Mouse (Mus musculus) hematopoietic stem cell, adult 5-6 weeks (primary cell): Measurements from ENCODE around the gene Slc38a1. TPM values are rescaled to one million over a fixed set of nuclear protein-coding genes. Genes with fewer than 3 reads are reported as not detected.

Experiments
- ATAC-seq, 2 experiments: fragments of 125-278 bp in 1 of 2; replicated peaks in 1 of 2; 2 replicates each; pipeline ENCODE4 v1.8.0; 2016 to 2017; ENCODE audit warnings: inconsistent platforms in 2 of 2, mild to moderate bottlenecking in 2 of 2, moderate number of reproducible peaks in 2 of 2, low read depth in 1 of 2, moderate TSS enrichment in 1 of 2; ENCODE audit not compliant: low FRiP score in 2 of 2, poor library complexity in 2 of 2, severe bottlenecking in 2 of 2, insufficient read depth in 1 of 2, low TSS enrichment in 1 of 2
- total RNA-seq: library from RNA; stranded (forward); fragments of 172-1452, 232-1000 nt; gene quantifications from 2 replicates; pipeline ENCODE4 v1.2.3, GENCODE M21; 2017

Gene Slc38a1
- total RNA-seq, 1 experiment from 2014 or later = 87.5 TPM

DNA sequence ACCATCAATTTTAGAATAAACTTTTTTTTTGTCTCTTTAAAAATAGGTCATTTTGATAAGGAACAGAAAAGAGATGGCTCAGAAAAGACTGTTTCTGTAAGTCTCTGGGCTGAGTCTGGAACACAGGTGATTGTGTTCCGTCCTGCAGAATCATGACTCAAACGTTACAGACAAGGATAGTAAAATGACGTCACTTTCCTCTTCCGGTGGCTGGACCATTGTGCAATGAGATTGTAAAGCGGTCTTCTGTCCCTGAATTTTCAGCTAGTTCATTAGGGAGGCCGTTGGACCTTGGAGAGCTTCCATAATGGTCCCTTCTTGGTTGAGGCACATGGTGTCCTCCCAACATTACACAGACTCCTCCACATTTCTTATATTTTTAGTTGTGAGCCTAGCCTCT is 27.0 kb upstream of the Slc38a1 start:
- ATAC-seq = no peak

DNA sequence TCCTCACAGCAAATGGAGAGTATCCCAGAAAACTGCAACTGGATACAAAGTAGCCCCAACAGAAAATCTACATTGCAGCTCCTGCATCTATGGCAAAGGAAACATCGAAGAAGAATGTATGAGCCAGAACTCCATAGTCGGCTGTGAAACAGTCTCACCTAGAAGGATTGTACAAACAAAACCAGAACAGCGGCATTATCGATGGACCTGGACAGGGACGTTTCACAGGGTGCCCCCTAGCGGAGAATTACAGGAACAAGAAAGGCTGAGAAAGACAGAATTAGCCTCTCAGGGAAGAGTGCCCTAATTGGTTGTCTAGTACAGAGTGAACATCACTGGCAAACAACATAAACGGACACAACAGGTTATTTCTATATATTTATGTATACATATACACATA is 23.9 kb upstream of the Slc38a1 start:
- peak; percentile 46 to 71; a peak in 2 of 4 replicates for ATAC-seq

DNA sequence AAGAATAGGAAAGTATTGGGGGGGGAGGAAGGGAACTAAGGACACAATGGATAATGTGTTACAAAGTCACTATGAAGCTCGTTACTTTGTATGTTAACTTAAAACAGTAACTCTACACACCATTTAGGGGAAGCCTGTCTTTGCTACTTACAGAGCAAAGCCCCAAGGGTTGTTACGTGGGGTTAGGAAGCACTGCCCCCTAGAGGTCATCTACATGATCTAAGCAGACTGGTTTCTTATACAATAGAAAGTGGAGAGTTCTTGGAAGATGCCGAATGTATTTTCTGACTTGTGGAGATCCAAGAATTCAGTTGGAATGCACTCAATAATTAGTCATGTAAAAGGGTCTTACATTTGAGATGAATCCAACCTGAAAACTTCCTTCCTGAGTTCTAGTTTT is 23.2 kb upstream of the Slc38a1 start:
- peak; percentile 81 to 87; a peak in 3 of 4 replicates for ATAC-seq

DNA sequence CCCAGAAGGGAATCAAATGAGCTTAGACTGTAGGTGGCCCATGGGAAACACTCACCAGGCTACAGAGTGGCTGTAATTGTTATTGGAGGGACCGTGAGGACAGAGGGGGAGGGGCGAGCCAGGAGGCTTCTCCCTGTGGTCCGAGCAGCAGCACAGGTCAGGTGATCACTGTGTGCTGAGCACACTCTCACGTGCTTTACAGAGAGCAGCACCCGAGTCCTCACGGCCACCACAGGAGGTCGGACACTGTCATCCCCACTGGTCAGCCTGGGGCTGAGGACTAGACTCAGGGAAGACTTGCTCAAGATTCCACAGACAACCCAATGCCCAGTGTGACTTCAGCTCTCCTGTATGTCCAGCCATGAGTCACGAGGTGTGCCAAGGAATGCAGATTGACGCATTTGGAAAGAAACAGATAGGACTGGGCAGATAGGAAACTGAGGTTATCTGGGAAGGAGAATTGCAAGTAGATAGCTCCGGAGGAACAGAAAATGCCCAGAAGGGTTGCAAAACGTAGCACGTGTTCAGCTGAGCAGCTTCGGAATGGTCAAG is 18.0 kb upstream of the Slc38a1 start:
- no peak for ATAC-seq

DNA sequence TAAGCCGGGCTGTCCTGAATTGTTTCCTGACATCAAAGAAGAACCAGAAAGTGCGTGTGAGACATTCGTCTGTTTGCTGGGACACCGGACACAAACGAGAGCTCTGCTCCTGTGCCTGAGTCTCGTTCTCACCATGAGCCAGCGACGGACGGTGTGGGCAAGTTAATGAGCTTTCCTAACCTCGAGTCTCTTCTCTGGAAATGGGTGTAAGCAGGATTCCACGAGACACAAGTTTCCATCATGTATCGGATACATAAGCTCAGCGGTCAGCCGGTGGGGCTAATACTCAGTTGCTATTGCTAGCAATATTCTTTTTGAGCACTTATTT is 15.5 kb upstream of the Slc38a1 start:
- no peak for ATAC-seq

DNA sequence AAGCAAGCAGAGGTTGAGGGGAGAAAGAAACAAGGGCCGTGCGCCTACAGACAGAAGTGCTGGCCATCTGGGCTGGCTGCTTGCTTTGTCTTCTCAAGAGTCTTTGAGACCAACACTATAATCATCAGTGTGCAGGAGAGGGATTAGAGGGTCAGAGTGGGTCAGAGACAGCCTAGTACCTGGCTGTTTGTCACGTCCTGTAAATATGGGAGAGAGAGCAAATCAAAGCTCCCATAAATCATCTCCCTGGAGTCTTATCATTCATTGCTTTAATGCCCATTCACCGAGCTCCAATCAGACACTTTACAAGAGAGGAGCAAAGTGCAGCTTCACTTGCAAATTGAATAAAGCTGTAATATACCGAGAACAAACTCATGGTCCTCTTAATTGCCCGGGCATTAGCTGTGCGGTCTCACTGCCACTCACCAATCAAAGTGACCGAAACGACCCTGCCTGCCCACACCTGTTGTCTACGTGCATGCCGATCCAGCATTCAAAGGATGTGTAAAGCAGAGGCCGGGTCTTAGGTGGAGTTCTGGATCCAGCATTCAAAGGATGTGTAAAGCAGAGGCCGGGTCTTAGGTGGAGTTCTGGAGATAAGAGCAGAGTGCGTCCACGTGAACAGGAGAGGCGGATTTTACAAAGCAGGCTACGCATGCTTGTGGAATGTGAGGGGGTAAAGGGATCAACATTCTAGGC is 15.0 kb upstream of the Slc38a1 start:
- ATAC-seq = no peak

DNA sequence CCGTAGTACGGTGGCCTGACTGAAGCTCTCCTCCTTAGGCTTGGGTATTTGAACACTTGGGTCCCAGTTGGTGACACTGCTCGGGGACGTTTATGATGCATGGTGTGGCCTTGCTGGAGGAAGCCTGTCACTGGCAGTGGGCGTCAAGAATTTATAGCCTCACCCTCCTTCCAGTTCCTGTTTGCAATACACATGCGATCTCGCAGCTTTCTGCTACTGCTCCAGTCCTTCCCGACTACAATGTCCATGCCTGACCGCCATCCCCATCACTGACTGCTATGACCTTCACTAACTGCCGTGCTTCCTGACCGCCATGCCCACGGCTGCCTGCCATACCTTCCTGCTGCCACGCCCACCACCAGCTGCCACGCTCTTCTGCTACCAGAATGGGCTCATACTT is 12.8 kb upstream of the Slc38a1 start:
- peak; percentile 81 to 90 for ATAC-seq

DNA sequence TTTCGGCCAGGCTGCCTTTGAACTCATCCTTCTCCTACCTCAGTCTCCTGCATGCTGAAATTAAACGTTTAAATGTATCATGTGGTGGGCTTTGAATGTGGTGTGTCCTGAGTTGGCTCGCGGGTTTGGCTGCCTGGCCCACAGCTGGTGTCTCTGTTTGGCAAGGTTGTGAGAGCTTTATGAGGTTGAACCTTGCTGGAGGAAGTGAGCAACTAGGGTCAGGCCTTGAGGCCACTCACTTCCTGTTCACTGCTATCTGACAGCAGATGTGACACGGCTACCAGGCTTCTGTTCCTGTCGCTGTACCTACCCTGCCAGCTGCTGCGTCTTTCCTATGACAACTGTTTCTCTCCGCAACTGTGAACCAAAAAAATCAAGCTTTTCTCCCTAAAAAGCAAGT is 12.0 kb upstream of the Slc38a1 start:
- peak; percentile 82 to 95 for ATAC-seq

DNA sequence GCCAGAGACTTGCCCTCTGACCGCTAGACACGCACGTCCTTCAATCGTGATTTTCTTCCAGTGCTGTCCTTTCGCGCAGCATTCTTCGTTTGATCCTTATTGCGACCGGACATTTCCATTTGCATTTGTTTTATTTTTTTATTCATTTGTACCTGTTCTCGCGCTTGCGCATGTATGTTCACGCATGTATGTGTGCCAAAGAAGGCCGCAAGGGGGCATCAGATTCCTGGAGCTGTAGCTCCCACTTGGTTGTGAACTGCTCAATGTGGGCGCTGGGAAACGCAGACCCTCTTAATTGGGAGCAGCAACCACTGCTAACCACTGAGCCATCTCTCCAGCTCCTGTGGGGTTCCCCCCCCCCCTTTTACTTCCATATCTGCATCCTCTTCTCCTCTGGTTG is 10.3 kb upstream of the Slc38a1 start:
- no peak for ATAC-seq

DNA sequence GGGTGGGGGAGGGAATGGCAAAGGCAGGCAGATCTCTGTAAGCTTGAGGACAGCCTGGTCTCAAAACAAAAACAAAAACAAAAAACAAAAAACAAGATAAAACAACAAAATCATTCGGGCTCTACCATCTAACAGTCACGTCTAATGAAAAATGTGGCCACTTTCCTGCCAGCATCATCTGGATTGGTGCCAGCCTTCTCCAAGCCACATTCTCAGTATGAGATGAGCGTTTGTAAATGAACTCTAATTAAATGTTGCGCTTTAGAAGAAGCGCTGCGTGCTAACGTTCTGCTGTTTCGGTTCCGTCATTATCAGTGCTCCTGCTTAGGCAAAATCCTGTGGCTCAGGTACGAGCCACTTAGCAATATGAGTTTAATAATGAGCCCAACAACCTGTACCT is 9.8 kb upstream of the Slc38a1 start:
- no peak for ATAC-seq

DNA sequence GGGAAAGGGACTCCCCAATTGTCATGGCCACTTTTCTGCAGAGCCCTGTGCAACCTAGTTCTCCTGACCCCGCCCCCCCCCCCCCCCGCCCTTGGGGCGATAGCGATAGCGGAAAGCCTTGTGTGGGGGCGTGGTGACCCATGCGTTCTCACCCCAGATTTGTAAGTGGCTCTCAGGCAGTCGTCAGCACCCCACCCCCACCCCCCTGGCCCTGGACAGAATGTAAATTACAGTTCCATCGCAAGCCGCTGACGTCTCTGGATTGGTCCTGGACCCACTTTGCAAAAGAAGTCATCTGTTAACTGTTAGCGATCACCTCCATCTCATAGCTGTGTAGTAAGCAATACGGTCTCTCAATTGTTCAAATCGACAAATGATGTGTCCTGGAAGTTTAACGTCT is 4.7 kb upstream of the Slc38a1 start:
- no peak for ATAC-seq

DNA sequence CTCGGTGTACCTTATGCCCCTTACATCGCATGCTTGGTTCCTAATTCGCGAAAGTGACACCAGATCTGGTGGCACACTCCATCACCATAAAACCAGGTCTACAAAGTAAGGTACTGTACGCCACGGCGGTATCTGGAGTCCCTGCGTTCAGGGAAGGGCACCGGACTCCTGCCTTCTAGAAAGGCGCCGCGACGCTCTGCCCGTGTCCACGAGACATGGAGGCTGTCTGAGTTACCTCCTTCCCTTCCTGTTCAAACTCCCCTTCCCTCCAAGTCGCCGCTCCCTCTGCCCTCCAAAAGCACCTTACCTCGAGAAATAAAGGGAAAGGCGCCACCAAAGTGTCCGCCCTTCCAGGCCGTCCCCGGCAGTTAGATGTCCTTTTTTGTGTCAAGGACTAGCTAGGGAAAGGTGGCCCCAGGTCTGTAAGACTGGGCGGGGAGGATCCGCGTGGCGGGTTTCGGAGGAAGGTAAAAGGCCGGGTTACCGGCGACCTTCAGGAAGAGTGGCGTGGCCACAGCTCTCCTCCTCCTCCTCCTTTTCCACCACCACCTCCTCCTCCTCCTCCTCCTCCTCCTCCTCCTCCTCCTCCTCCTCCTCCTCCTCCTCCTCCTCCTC is 785 bp downstream of the Slc38a1 start:
- ATAC-seq = no peak

DNA sequence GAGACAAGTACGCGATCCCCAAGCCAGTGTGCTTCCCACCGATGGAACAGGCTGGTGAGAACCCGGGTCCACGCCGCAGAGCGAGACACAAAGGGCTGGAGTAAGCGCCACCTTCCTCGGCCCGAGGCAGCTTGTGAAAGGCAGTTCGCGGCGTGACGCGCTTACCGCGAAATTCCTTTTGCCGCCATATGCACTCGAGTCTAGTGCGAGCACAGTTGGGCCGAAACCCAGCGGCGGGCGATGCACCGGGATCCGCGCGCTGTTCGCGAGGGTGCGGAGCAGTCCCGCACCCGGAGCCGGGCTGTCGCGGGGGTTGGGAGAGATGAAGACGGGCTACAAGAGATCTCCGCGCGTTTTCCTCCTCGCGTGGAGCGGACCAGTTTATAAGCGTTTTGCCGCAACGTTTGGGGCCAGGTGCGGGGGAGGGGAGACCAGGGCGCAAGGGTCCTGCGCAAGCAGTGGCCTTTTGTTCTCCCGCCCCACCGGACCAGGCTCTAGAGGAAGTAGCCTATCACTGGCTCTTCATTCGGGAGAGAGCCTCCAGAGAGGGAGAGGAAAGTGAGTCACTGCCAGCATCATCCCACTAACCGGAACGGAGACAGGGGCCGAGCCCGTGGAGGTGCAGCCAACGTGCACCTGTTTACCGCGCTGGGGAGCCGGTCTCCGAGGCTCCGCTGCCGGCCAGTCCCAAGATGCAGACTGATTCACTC is 1.4 kb downstream of the Slc38a1 start:
- ATAC-seq = peak; percentile 20 to 34; a peak in 2 of 4 replicates

DNA sequence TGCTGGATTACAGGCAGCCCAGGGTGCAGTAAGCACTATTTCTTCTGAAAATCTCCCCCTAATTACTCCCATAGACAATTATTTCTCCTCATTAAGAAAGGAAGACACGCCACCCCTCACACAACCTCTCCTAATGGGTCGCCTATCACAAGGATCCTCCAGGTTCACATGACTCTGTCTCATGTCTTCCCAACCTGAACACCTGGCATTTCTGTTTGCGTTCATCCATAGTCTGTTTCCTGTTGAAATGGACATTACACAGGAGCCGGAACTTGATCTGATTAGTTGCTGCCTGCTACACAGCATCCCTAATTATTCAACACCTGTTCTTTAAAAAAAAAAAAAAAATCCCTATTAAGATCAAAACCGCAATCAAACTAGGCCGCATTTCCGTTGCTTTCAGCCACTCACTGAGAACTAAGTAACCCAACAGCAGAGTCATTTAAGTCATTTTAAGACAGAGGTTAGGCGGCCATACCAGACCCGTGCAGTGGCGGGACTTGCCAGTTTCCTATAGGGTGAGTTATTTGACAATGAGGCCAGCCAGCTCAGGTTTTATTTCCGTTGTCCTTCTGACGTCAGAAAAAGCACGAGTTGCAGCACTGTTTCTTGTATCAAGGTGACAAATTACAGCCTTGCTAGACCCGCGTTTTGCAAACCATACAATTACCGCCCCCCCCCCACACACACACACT is 2.3 kb downstream of the Slc38a1 start:
- peak; percentile 15 to 28; a peak in 3 of 4 replicates for ATAC-seq

DNA sequence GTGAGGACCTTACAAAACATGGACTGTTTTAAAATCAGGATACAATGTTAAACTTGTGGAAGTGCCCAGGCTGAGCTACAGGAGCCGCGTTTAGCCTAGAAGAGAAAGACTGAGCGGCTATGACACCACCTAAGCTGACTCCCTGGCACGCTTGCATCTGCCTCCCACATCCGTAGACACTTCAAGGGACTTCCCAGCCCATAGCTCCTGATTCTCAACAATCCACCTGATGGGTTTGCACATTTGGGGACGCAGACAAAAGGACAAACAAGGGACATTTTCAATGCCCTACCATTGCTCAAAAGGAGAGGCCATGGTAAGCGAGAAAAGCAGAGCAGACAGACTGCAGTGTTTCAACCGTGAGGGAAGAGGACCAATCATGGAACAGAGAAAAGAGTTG is 3.1 kb downstream of the Slc38a1 start:
- no peak for ATAC-seq

DNA sequence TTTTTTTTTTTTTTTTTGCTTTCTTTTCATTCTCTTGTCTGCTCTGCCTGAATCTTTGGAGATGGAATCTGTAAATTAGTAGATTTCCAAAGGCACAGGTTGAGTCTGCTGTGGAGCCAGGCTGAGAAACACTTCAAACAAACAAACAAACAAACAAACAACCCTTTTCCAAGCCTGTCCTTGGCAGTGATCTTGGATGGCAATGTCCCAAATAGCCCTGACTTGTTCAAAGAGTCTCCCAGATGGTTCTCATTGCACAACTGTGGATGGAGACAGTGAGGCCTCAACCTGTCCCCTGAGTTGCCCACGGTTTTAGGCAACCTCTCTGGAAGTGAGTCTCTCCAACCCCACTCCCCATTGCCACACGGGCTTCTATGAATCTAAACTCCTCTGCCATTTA is 4.1 kb downstream of the Slc38a1 start:
- no peak for ATAC-seq

DNA sequence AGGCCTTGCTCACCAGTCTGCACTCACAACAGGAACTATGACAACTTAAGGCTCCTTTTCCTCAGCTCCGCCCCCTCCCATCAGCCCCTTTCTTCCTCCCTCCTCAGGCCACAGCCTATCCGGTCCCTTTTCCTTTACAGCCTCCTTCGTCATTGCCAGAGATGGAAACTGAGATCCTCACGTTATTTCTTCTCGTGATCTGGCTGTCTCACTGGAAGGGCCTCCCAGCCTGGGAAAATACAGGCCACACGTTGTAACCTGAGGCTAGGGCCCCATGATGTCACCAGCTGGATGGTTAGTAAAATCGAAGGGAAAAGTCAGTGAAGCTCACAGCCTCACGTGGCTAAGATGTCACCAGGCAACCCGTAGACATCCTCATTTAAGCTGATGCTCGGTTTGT is 4.5 kb downstream of the Slc38a1 start:
- peak; percentile 55 to 72 for ATAC-seq
